Mouse (Mus musculus): ENCODE data around the gene Nav2.
A peak's percentile ranks its signal among the peaks of the same experiment; 100 is the strongest.

Gene Nav2

DNA sequence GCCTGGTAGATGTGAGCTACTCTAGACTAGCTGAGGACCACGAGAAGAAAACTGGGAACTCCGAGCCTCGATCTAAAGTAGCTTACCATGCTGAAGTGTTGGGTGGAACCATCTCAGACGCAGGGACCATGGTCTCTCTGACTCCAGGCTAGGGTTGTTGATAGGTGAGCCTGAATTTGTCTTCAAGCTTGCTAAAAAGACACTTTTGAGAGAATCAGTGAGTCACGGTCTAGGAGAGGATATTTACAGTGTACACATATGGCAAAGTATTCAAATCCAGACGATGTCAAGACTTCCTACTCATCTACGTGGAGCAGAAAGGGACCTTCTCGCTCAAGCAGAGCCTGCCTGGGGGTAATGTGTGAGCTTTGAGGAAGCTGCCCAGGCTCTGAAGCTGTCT, 89.6 kb downstream of the Nav2 start:
- no peak for DNase-seq (ENCODE audit: inconsistent age in 2 of 2, low spot score in 1 of 2)

DNA sequence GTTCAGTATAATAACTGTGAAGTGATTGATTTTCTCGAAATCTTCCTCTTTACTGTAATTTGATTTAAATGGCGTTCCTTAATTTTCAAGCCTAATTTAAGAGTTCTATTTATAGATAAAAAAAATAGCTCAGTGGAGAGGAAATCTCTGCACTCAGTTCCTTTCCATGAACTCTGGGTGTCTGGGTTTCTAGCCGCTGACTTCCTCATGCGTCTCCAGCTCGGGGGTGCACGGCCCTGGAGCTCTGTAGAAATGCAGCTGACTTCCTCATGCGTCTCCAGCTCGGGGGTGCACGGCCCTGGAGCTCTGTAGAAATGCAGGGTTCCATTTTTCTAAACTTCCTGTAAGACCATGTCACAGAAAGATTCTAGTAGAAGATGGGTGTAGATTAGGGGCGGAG, 90.1 kb downstream of the Nav2 start:
- DNase-seq (ENCODE audit: inconsistent age in 2 of 2, low spot score in 1 of 2) = no peak

DNA sequence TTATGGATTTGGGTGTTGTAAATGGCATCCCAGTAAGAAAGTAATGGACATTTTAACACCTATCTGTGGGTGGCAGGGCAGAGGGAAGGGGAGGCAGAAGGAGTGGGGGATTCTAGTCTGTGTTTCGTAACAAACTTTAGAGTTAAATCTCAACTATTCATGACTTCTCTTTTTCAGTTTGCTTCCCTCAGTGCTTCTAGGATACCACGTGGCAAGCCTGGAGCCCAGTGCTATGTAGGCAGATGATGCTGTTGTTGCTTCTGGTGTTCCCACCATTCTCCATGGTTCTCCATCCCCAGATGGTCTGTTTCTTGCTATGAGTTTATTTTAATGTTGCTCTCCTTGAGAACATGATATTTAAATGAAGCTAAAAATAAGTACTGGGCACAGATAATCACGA, 92.3 kb downstream of the Nav2 start:
- no peak for DNase-seq (ENCODE audit: inconsistent age in 2 of 2, low spot score in 1 of 2)

DNA sequence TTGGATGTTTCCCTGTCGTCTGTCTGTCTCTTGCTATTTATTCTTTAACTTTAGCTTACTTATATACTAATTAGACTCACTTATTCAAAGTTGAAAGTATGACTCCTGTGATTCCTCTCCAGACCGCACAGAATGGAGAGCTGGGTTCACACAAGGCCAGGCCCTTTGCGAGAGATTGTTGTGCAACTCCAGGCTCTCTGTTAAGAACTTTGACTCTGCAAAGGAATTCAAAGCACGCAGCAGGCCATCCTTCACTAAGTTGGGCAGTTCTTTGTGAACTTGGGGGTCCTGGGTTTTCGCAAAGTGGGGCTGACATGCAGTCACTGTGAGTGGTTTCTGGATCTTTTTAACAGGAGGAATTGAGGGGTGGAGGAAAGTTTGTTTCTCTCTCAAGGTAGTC, 95.9 kb downstream of the Nav2 start:
- peak; percentile 29 to 67 for DNase-seq (ENCODE audit: inconsistent age in 2 of 2, low spot score in 1 of 2)

DNA sequence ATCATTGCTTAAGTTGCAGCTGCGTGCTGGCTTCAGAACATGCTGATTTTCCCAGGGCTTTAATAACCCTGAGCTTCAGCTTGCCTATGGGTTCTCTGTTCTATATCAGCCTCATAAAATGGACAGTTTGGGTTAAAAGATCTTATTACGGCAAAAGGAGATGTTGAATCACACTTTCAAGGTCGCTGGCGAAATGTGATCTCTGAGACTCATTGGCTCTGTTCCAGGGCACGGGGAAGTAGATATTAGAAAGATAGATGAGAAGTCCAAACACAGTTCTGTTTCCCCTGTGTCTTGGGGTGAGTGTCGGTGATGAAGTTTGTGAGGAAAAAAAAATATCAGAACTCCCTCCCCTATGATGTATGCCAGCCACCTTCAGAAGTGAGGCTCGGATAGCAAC, 98.4 kb downstream of the Nav2 start:
- DNase-seq (ENCODE audit: inconsistent age in 2 of 2, low spot score in 1 of 2) = peak; percentile 65 to 88

DNA sequence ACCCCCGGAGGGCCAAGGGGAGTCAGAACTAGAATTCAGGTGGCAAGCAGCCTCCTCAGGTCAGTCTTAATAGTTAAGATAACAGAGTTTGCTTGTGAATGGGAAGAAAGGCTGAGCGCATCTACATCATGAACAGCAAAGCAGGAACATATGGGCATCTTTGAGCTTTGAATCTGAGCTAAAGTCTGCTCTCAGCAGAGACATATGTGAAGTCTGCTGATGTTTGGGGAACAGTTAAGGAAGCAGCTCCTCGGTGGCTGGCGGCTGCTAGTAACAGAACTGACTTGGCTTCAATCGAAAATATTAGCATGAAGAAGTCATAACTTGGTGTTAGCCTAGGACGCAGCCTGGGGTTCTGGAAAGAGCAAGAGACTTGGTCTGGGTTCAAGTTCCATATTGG, 102.2 kb downstream of the Nav2 start:
- no peak for DNase-seq (ENCODE audit: inconsistent age in 2 of 2, low spot score in 1 of 2)

DNA sequence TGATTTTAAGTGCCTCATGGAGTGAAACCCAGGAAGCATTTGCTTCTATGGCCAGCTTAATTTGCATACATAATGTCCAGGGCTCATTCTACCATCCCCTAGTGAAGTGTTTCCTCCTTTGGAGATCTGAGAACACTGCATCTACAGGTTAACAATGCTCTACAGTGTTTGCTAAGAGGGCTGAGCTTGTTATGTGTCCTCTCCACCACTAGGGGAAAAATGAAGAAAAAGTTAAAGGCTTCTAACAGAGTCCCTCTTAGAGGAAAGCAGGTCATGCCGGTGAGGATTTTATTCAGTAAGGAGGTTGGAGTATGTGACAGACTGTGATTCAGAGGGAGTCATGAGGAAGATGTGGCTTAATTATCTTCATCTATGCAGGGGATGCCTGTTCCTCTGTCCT, 103.5 kb downstream of the Nav2 start:
- DNase-seq (ENCODE audit: inconsistent age in 2 of 2, low spot score in 1 of 2) = no peak

DNA sequence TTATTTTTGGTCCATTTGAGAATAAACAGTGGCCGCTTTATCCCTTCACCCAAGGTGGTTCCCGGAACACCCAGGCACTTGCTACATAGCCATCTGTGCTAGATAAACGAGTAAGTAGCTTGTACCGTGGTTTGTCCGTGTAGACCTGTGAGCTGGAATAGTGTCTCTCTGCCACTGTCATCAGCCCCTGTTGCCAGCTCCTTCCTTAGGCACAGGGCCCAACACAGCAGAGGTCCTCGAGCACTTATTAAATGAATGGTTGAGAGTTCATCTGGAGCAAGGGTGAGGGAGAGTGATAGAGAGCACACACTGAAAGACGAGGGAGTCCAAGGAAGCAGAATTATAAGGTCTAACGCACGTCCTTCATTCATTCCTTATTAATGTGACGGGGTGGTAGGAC, 106.0 kb downstream of the Nav2 start:
- no peak for DNase-seq (ENCODE audit: inconsistent age in 2 of 2, low spot score in 1 of 2)

DNA sequence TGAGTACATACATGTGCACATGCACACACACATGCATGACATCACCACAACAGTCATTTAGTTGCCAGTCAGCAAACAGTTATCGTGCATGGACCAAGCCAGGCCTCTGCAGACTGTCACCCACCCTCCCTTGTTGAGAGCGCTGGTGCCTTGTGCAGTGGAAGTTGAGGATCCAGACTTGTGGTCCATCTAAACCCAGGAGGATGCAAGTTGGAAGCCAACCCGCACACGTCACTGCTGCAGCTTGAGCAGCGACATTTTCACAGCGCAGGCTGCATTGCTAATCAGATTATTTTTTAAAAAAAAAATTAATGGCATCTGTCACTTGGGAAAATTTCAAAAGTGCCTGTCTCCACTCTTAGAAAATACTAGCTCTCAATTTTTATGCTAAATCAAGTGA, 106.8 kb downstream of the Nav2 start:
- no peak for DNase-seq (ENCODE audit: inconsistent age in 2 of 2, low spot score in 1 of 2)

DNA sequence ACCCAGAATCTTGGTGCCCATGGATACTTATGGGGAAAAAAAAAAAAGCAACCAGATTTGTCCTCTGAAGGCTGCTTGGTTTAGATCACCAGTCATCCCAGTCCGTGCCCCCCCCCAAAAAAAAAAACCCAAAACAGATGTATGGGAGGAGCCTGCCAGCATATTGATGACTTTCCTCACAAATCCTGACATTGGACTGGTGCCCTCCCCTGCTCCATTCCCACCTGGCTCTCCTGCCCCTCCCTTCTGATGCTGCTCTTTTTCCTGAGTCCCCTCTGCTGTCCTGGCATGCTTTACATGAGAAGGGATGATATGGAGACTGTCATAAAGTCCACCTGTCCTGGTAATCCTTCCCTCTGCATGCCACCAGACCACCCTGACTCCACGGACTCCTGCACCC, 107.6 kb downstream of the Nav2 start:
- DNase-seq (ENCODE audit: inconsistent age in 2 of 2, low spot score in 1 of 2) = no peak

DNA sequence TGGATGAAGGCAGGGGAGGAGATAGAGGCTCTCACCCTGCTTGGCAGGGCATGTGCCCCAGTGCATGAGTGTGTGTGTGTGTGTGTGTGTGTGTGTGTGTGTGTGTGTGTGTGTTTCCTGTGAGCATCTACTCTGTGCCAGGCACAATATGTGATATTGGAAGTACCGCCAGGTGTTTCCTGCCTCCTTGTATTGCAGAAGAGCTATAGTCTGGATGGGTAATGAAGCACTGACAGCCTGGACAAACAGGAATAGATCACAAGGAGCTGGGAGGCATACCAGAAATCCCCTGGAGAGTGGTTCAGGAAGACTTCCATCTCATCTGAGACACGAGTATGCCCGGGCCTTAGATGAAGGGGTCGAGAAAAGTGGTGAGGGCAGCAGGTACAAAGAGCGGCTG, 109.3 kb downstream of the Nav2 start:
- no peak for DNase-seq (ENCODE audit: inconsistent age in 2 of 2, low spot score in 1 of 2)

DNA sequence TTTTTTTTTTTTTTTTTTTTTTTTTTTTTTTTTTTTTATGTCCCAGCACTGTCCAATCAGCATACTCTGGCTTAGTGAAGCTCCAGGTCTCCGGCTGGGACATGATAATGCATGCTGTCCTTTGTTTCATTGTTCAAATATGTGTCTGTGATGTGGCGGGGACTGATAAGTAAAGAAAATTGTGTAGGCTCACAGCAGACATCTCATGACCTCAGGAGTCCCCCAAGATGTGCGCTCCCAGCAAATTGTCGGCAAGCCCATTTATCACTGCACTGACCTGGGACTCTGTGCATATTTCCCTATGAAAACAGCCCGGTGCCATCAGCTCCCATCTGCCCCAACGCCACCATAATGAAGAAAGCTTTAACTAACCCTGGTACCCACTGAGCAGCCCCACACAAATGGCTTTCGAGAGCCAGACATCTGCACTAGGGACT, 110.0 kb downstream of the Nav2 start:
- DNase-seq (ENCODE audit: inconsistent age in 2 of 2, low spot score in 1 of 2) = no peak

DNA sequence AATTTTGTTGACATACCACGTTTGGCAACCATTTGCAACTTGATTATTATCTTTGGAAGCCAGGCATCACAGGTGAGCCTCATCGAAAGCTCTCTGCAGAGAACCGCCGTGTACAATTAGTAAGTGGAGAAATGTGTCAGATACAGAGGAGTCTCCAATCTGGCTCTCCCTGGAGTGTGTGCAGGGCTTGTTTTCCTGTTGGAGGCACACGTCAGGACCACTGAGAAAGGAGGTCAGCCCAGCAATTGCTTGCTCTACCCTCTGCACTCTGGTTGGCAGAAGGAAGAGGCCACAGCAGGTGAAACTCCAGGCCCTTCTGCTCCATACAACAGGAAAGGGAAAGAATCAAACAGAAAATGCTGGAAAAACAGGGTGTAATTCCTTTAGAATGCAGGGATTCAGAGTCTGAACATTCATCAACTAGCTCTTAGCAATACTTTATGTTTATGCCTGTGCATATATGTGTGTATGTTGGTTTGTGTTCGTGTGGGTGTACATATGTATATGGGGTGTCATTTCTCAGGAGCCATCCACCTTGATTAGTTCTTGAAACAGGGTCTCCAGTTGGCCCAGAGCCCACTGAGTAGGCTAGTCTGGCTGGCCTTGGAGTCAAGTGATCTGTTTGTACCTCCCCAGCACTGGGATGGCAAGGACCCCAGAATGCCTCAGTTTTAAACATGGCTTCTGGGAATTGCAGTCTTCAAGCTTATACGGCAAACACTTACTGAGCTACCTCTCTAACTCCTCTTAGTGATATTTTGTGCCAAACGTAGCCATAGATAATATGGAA, 116.7 kb downstream of the Nav2 start:
- DNase-seq (ENCODE audit: inconsistent age in 2 of 2, low spot score in 1 of 2) = no peak

DNA sequence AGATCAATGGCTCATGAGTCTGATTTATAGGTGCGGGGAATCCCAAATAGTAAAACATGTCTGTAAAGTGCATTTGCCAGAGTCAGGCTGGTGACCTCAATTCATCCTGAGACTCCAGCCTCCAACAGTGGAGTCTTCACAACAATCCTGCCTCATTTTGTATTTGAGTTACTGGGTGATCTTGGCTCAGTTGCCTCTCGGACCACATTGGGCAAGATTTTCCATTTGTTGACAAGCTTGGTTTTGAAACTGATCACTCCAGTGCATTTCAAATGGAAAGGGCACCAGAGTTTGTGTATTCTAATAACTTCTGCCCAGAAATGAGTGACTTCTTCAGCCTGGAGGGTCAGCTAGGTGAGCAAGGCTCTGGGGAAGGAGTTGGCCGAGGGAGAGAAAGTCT, 117.5 kb downstream of the Nav2 start:
- DNase-seq (ENCODE audit: inconsistent age in 2 of 2, low spot score in 1 of 2) = no peak

DNA sequence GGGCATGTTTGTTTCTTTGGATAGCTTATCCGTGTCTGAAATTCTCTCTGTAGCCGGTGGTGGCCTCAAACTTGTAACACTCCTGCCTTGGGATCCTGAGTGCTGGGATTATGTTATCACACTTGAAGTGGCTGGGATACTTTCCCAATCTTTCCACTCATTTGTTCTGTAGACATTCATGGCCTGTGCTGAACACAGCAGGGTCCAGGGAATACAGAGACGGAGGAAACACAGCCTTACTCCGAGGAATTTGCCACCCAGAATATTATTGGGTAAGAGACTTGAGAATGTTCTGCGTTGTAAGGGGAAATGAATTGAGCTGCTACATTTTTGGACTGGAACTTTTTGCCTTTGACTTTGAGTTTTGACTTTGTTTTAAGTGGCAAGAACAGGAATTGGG, 118.0 kb downstream of the Nav2 start:
- no peak for DNase-seq (ENCODE audit: inconsistent age in 2 of 2, low spot score in 1 of 2)

DNA sequence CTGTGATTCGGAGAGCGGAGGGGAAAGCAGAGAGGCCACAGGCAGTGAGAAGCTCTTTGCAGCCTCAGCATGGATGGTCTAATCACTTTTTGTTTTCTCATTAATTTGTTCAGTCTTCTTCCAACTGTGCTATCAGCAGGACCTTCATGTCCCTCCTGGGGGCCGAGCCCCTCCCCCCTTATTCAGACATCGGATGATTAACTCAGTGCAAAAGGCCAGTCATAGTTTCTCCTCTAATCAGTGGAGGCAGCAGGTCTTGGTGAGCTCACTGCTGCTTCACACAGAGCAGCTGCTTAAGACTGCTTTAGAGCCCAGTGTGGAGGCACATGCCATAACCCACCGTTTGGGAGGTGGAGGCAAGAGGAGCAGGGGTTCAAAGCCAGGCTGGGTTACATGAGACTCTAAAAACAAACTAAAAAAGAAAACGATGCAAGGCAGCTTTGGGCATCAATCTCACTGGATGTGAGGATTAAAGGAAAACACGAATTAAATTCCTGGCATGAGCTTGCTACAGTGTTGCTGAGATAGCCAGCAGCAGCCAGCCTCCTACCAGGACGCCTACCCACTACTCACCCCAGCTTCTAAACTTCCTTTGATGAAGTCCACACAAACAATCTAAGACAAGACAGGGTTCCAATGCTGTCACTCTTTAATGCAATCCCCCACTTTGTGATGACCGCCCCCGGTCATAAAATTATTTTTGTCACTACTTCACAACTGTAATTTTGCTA, 120.9 kb downstream of the Nav2 start:
- DNase-seq (ENCODE audit: inconsistent age in 2 of 2, low spot score in 1 of 2) = no peak

DNA sequence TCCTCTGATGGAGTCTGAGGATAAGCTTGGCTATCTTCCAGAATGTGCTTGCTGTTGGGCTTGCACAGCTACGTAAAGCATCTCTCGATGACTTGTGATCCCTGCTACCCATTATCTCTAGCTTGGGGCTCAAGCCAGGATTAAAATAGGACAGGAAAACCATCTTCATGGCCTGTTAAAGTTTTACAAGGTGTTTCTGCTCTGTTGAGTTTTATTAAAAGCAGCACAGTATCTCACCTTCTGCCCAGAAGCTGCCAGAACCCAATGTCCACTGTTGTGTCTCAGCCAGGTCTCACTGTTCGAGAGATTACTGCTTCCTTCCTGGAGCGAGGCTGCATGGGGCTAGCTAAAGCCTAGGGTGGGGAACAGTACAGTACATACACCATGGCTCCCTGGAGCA, 123.7 kb downstream of the Nav2 start:
- DNase-seq (ENCODE audit: inconsistent age in 2 of 2, low spot score in 1 of 2) = no peak

DNA sequence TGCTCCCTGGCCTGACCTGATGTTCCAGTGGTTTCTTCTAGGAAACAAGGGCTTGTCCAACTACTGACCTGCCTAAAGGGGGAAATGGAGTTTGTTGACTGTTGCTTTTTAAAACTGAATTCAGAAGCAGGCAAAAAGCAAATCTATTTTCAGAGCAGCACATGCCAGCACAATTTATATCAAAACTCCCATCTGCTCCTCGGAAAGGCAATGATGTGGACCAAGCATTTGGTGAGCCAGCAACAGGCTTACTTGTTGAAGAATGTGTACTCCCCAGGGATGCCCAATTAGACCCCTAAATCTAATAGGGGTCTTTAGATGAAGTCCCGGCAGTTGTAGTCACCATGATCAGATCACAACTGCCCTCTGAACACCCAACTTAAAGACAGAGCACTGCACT, 125.7 kb downstream of the Nav2 start:
- DNase-seq (ENCODE audit: inconsistent age in 2 of 2, low spot score in 1 of 2) = no peak

DNA sequence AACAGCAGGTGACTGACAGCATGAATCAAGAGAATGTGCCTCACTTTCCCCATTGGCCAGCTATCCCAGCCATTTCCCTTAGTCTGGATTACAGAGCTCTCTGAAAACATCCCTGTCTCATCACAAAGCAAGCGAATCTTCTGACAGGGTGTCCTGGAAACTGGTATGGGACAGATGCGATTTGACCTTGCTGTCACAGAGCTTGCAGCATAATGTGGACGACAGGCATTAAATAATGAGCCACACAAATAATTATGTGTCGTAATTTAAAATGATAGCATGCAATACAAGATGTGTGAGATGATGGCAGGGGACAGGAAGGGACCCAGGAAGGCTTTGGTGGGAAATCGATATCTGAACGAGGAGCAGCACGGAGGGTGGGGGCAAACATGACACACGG, 131.6 kb downstream of the Nav2 start:
- DNase-seq (ENCODE audit: inconsistent age in 2 of 2, low spot score in 1 of 2) = no peak

DNA sequence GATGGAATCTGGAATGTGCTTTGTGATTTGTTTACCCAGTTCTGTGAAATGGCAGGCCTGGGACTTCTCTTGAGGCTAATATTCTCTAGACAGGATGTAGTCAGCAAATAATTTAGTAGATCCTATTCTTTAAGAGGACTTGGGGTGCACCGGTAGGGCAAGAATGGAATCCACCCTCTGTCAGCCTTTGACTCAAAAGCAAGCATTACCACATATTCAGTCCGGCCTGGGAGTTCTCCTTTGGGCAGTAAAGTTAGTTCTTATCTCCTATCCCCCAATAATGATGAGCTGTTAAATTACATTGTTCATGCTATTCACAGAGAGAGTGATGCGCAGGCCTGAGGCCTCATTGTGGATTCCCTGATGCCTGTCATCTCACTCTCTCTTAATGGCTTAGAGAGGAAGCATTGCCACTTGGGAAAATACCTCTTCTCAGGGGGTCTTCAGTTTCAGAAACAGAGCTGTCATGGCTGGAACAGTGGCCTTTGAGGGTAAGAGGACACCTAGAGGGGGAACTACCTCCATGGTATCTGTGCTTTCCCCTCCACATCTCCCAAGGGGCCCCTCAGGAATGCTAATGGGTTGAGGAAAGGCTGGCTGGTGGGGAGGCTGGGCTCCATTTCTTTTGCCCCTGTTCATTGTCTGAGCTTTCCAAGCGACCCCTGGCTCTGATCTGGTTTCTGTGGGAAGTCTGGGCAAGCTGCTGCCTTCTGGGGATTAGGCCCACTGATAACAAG, 133.0 kb downstream of the Nav2 start:
- no peak for DNase-seq (ENCODE audit: inconsistent age in 2 of 2, low spot score in 1 of 2)

DNA sequence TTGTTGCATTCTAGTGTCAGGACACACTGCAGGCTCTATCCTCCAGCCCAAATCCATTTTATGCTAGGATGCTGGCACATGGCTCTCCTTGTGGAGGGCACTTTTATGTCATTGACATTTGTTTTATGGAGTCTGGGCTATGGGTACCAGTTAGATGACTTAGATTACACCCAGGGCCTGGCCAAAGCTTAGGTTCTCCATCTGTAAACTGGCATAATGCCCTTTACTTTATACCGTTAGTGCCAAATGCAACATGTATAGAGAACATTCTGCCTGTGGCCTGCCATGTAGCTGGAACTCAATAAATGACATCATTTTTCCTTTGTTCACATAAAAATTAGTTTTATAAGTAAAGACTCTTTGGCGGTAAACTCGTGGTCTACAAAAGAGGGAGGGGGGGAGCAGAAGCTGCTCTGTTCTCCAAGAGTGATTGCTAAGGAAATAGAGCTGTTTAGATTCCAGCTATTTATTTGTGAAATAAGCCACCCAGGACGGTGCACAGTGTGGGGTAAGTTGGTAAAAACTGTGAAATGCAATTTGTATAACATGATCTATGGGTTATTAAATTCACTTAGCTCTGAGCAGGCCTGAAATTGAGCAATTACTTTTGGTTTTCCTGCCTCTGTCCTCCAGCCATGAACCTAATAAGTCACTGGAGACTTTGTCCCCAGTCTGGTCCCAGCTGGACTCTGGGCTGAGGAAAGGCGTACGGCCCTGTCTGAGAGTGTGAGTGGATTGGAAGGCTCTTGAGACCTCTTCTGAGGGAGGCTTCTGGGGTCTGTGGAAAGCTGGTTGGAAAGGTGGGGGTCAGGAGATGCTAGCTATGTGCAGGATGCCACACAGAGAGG, 137.2 kb downstream of the Nav2 start:
- no peak for DNase-seq (ENCODE audit: inconsistent age in 2 of 2, low spot score in 1 of 2)

Measured in adrenal gland, adult (tissue).